Comparison of ENCODE assay signal across 8 mouse cellular contexts in the genomic region with DNA sequence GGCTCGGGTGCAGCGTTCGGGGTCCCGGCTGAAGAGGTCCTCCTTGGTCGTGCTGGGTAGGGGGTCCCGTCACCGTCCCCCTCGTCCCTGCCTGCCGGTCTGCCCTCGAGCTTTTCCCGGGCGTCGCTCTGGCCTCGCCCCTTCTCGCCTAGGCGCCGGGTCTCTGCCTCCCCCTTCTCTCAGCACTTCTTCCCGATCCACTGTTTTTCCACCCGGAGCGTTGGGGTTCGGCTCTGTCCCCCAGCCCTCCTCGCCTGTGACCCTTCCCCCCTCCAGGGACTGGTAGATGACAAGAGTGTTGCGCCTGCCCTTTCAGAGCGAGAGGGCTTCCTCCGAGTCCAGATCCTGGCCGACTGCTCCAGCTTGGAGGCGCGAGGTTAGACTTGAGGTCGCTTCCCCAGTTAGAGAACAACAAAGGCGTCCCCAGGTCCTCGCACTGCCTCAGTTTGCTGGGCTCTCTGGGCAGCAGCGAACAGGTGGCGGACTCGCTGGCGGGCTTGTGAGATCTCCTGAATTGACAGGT. TPM values are rescaled to one million over a fixed set of nuclear protein-coding genes. Genes with fewer than 3 reads are reported as not detected.
DNase-seq lines count a peak whose midpoint lies in the region; ATAC-seq and TF ChIP-seq lines count a peak whose summit lies in the region.

No protein-coding gene starts in this region.

- peak overlapping the region; percentile 85 for H3K27ac ChIP-seq in layer of hippocampus, adult 2 months
- peak overlapping the region; percentile 34; the same call in 1 of the 2 replicates for H3K27ac ChIP-seq in MEL (ENCODE audit: control insufficient read depth, low read depth, low read length)
- no peak overlapping the region for H3K27ac ChIP-seq in embryonic facial prominence, embryonic 11.5 days (replicated peaks; ENCODE audit: low read depth, low read length)
- H3K27ac ChIP-seq in hindbrain, embryonic 16.5 days (ENCODE audit: low read depth, low read length) = peak overlapping the region; percentile 82

- H3K9me3 ChIP-seq in MEL (replicated peaks; ENCODE audit: insufficient read depth, low read length) = no peaks in the 10 kb centered on the region
- H3K9me3 ChIP-seq in embryonic facial prominence, embryonic 11.5 days (replicated peaks; ENCODE audit: control insufficient read depth, low read length) = no peaks in the 10 kb centered on the region
- H3K9me3 ChIP-seq in hindbrain, embryonic 16.5 days (ENCODE audit: control insufficient read depth, low read length) = no peaks in the 10 kb centered on the region

- H3K4me1 ChIP-seq in MEL (ENCODE audit: control insufficient read depth in 1 of 2, insufficient read depth in 2 of 2, low read length in 2 of 2) = peaks cover 5 to 8% of the 10 kb centered on the region in 2 experiments
- H3K4me1 ChIP-seq in embryonic facial prominence, embryonic 11.5 days (ENCODE audit: control insufficient read depth, insufficient read depth, low read length) = no peaks in the 10 kb centered on the region
- H3K4me1 ChIP-seq in hindbrain, embryonic 16.5 days (ENCODE audit: control insufficient read depth, insufficient read depth, low read depth, low read length) = peaks cover 9% of the 10 kb centered on the region

- no peak for DNase-seq in layer of hippocampus, adult 2 months (ENCODE audit: low spot score in 2 of 2)
- DNase-seq in layer of hippocampus, adult 9-10 months (ENCODE audit: low spot score) = no peak
- DNase-seq in MEL (ENCODE audit: low read depth, low spot score) = peak; percentile 59
- peak; percentile 26 for DNase-seq in embryonic facial prominence, embryonic 11.5 days (ENCODE audit: low spot score)
- DNase-seq in lung, postnatal 36 days = peak; percentile 14
- peak; percentile 51 for DNase-seq in testis, postnatal 14 days (ENCODE audit: low spot score)
- no peak for DNase-seq in gastrocnemius, postnatal 4 days (ENCODE audit: low spot score in 2 of 2)

- TF ChIP-seq POLR2A in MEL (IDR thresholded peaks at IDR 0.05; ENCODE audit: control insufficient read depth in 1 of 2, insufficient read depth in 1 of 2, low read depth in 1 of 2, low read length in 2 of 2, poor library complexity in 1 of 2) = peak in 1 of 2 experiments; percentile 46; a peak in 1 of 4 replicates

- H3K9ac ChIP-seq in MEL (ENCODE audit: control insufficient read depth, low read depth, low read length, poor library complexity, severe bottlenecking) = peak overlapping the region; percentile 77
- H3K9ac ChIP-seq in embryonic facial prominence, embryonic 11.5 days (replicated peaks; ENCODE audit: low read length) = peak overlapping the region; percentile 82
- peak overlapping the region; percentile 86 for H3K9ac ChIP-seq in hindbrain, embryonic 16.5 days (ENCODE audit: low read depth, low read length)

- TF ChIP-seq EP300 in MEL (IDR thresholded peaks at IDR 0.05; ENCODE audit: low read depth in 1 of 2, low read length in 2 of 2) = no peak

- H3K79me2 ChIP-seq in MEL (ENCODE audit: control insufficient read depth, insufficient read depth, low read length, poor library complexity) = peaks cover 28% of the 10 kb centered on the region

- H3K4me3 ChIP-seq in layer of hippocampus, adult 2 months = peak overlapping the region; percentile 99
- H3K4me3 ChIP-seq in MEL (ENCODE audit: control insufficient read depth in 1 of 2, insufficient read depth in 1 of 2, low read depth in 2 of 2, low read length in 2 of 2) = peak overlapping the region; percentile 79 to 92
- peak overlapping the region; percentile 96 for H3K4me3 ChIP-seq in embryonic facial prominence, embryonic 11.5 days (ENCODE audit: low read depth, low read length)
- peak overlapping the region; percentile 89 for H3K4me3 ChIP-seq in hindbrain, embryonic 16.5 days (ENCODE audit: low read length)

- no peak for TF ChIP-seq CTCF in layer of hippocampus, adult 2 months (conservative IDR thresholded peaks at IDR 0.05)
- TF ChIP-seq CTCF in MEL (IDR thresholded peaks at IDR 0.05 in 2 of 3, conservative IDR thresholded peaks at IDR 0.05 in 1 of 3; ENCODE audit: control insufficient read depth in 1 of 3, insufficient read depth in 1 of 3, low read depth in 2 of 3, low read length in 3 of 3, poor library complexity in 1 of 3, severe bottlenecking in 1 of 3) = no peak

- under 1% methylated on average over 35 of the region's 35 CpGs for WGBS in embryonic facial prominence, embryonic 11.5 days
- whole genome bisulfite sequencing in hindbrain, embryonic 16.5 days = 0% methylated on average over 29 of the region's 35 CpGs

- peak overlapping the region; percentile 72 for H3K4me2 ChIP-seq in embryonic facial prominence, embryonic 11.5 days (ENCODE audit: low read depth, low read length)
- peak overlapping the region; percentile 96 for H3K4me2 ChIP-seq in hindbrain, embryonic 16.5 days (ENCODE audit: low read length)

- H3K27me3 ChIP-seq in MEL (ENCODE audit: control insufficient read depth in 1 of 2, insufficient read depth in 2 of 2, low read length in 2 of 2) = no peaks in the 10 kb centered on the region
- no peaks in the 10 kb centered on the region for H3K27me3 ChIP-seq in embryonic facial prominence, embryonic 11.5 days (ENCODE audit: control insufficient read depth, insufficient read depth, low read length)
- H3K27me3 ChIP-seq in hindbrain, embryonic 16.5 days (replicated peaks; ENCODE audit: control insufficient read depth, insufficient read depth, low read length) = no peaks in the 10 kb centered on the region

- no peak for TF ChIP-seq RAD21 in MEL (IDR thresholded peaks at IDR 0.05; ENCODE audit: low read depth, low read length)

- no peak for ATAC-seq in embryonic facial prominence, embryonic 11.5 days (replicated peaks; ENCODE audit: insufficient number of reproducible peaks, low FRiP score, low TSS enrichment, low read depth)
- no peak; the same call in 1 of the 2 replicates for ATAC-seq in hindbrain, embryonic 16.5 days

- peaks cover 2 to 9% of the 10 kb centered on the region in 2 experiments; a peak in 3 of 4 replicates for H3K36me3 ChIP-seq in MEL (ENCODE audit: control insufficient read depth in 1 of 2, insufficient read depth in 2 of 2, low read length in 2 of 2)
- no peaks in the 10 kb centered on the region for H3K36me3 ChIP-seq in embryonic facial prominence, embryonic 11.5 days (replicated peaks; ENCODE audit: control insufficient read depth, insufficient read depth, low read depth, low read length)
- 0 out of 2 replicates have a peak, but pooled peaks cover 2% of the 10 kb centered on the region for H3K36me3 ChIP-seq in hindbrain, embryonic 16.5 days (ENCODE audit: control insufficient read depth, insufficient read depth, low read length)

TF ChIP-seq in MEL, 35 proteins besides CTCF, POLR2A, EP300 and RAD21:
- TF ChIP-seq MEF2A (IDR thresholded peaks at IDR 0.05; ENCODE audit: extremely low read depth, insufficient replicate concordance, low read depth, low read length, poor library complexity, severe bottlenecking) (no peak), SIN3A (IDR thresholded peaks at IDR 0.05; ENCODE audit: low read length) (peak; percentile 11; the same call in 1 of the 2 replicates)
TF ChIP-seq in MEL: peak in this region for 1.

RNA-seq across cellular contexts. Expression of a gene that starts 0.5 kb away (rescaled TPM):
- 10 to 100 TPM; 24.2 to 28.2 TPM for total RNA-seq in layer of hippocampus, adult 2 months (2021)
- 21.7 and 24.6 TPM in 2 replicates for total RNA-seq in MEL (2012; rRNA removed)
- polyA plus RNA-seq in MEL (2012; ENCODE audit: insufficient read depth in 1 of 2, insufficient read length in 2 of 2, low read depth in 1 of 2, low replicate concordance in 2 of 2, missing spikeins in 1 of 2) = 100 to 1,000 TPM in 1 of 2 experiments, 10 to 100 TPM in 1; 38.2 to 270 TPM
- polyA plus RNA-seq in embryonic facial prominence, embryonic 11.5 days (2014; fragmentation: Nextera tagmentation; extraction: Ambion mirVana) = 37.1 and 41.0 TPM in 2 replicates
- polyA plus RNA-seq in hindbrain, embryonic 16.5 days (2015; fragmentation: Nextera tagmentation; extraction: Ambion mirVana) = 9.5 and 12.1 TPM in 2 replicates
- 10 to 100 TPM; 22.2 to 23.6 TPM for total RNA-seq in gastrocnemius, postnatal 4 days (2021)

Comparison
In these comparisons a context has a peak if more than half of its experiments do, and no peak if none do; other contexts are left out.
1. DNase-seq: peak in MEL (single experiment), embryonic facial prominence, embryonic 11.5 days (single experiment), lung, postnatal 36 days (single experiment) and testis, postnatal 14 days (single experiment); none in layer of hippocampus, adult 2 months (0 of 2), layer of hippocampus, adult 9-10 months (single experiment) and gastrocnemius, postnatal 4 days (0 of 2).
2. Peak in every context shown above with its lines, with median percentiles within 50 percentile points of each other: H3K4me3 ChIP-seq and H3K9ac ChIP-seq.